Mouse (Mus musculus): ENCODE results near the gene Wdr77. TPM values are rescaled to one million over a fixed set of nuclear protein-coding genes. Genes with fewer than 3 reads are reported as not detected.
"Not testable (repeated sequence)": the region's sequence is repeated elsewhere in the genome, so short reads cannot be mapped to it uniquely, and the experiment has no call there.

The Wdr77 gene
- polyA plus RNA-seq, 1 experiment from 2014 or later, result 108 TPM

DNA sequence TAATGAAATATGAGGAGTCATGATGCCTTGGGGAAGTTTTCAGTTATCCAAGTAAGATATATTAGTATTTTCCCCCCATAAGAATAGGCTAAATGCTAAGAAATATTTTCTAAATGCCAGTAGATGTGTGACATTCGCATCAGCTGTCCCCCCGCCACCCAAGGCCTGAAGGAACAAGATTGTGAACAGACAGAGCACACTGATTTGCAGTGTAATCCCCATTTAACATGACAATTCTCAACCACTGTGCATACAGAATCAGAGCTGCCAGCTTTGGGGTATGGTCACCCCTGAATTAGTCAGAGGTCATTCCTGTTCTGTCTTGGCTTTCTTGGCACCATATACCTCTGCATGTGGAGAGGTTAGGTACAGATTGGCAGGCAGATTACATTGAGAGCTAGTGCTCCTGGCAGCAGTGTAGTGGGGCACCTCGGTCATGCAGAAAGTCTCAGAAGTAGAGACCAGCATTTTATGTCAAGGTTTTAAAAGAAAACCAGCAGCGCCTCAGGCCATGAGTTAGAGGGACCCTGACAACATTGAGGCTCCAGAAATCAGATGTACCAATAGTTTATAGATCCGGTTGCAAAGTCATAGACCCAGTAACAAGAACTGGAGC lies 12.8 kb downstream of the Wdr77 start:
- no peaks in the 10 kb centered on the region for H3K27me3 ChIP-seq (ENCODE audit: control insufficient read depth, insufficient read depth, low read length)
- DNase-seq (ENCODE audit: low spot score) (no peak), ATAC-seq (ENCODE audit: low FRiP score) (no peak)
- no peaks in the 10 kb centered on the region for H3K4me1 ChIP-seq (replicated peaks; ENCODE audit: control insufficient read depth, insufficient read depth, low read length)
- peaks cover 7% of the 10 kb centered on the region; the same call in 1 of the 2 replicates for H3K36me3 ChIP-seq (ENCODE audit: control insufficient read depth, insufficient read depth, low read length)
- no peak overlapping the region for H3K4me2 ChIP-seq (replicated peaks; ENCODE audit: low read depth, low read length)
- no peak overlapping the region for H3K27ac ChIP-seq (ENCODE audit: low read depth, low read length)
- 78% methylated on average over 5 of the region's 5 CpGs for WGBS
- H3K4me3 ChIP-seq (ENCODE audit: low read depth, low read length), result no peak overlapping the region
- no peaks in the 10 kb centered on the region for H3K9me3 ChIP-seq (ENCODE audit: control insufficient read depth, low read length)
- no peak overlapping the region for H3K9ac ChIP-seq (ENCODE audit: low read depth, low read length)

DNA sequence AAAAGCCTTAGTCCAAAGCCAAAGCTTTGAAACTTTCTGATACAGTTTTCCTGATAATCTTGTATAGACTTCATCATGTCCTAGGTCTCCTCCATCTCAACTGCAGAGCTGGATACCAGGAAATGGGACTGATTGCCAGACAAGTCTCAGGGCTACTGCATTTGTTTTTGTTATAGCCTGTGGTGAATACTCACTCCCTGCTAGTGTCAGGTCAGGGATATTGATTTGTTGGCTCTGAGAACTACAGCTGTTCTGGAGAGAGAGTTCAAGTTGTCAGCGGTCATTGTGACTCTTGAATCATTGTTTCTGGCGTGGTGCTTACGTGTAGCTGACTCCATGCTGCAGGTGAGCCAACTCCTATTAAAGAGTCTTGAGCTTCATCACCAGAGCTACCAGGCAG lies 14.2 kb downstream of the Wdr77 start, which contains the start of gene Ovgp1:
TSS of gene Ovgp1 (plus strand) at position 301 of the 400 bp plus-strand sequence.
- ATAC-seq (ENCODE audit: low FRiP score), result no peak

DNA sequence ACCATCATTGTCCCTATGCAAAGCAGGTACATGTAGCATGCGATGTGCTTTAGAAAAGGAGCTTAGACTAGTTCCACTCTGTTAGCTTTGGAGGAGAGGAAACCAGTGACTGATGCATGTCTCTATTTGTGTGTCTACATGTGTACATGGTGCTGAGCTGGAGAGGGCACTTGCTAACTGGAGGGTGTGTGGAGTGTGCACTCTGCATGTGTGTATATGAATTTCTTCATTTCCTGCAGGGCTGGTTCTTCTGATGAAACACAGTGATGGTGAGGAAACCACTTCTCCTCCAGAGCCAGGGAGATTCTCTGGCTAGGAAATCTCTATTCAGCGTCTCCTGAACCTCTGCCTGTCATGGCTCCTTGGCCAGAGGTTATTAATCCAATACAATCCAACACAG lies 15.0 kb downstream of the Wdr77 start:
- Histone ChIP-seq H3K9ac (ENCODE audit: low read depth, low read length) (no peak overlapping the region), H3K9me3 (ENCODE audit: control insufficient read depth, low read length) (no peaks in the 10 kb centered on the region), H3K36me3 (ENCODE audit: control insufficient read depth, insufficient read depth, low read length) (no peaks in the 10 kb centered on the region), H3K4me2 (replicated peaks; ENCODE audit: low read depth, low read length) (no peak overlapping the region), H3K27ac (ENCODE audit: low read depth, low read length) (no peak overlapping the region), H3K4me1 (replicated peaks; ENCODE audit: control insufficient read depth, insufficient read depth, low read length) (no peaks in the 10 kb centered on the region), H3K27me3 (ENCODE audit: control insufficient read depth, insufficient read depth, low read length) (no peaks in the 10 kb centered on the region), H3K4me3 (ENCODE audit: low read depth, low read length) (no peak overlapping the region)
- no peak for ATAC-seq (ENCODE audit: low FRiP score)
- 93% methylated on average over 2 of the region's 2 CpGs for WGBS
- no peak for DNase-seq (ENCODE audit: low spot score)

More for the DNA sequence above, 14.2 kb downstream of the Wdr77 start, which contains the start of gene Ovgp1:
- Histone ChIP-seq H3K27me3 (ENCODE audit: control insufficient read depth, insufficient read depth, low read length) (no peaks in the 10 kb centered on the region), H3K36me3 (ENCODE audit: control insufficient read depth, insufficient read depth, low read length) (no peaks in the 10 kb centered on the region), H3K27ac (ENCODE audit: low read depth, low read length) (no peak within 1 kb of the TSS), H3K4me1 (replicated peaks; ENCODE audit: control insufficient read depth, insufficient read depth, low read length) (no peaks in the 10 kb centered on the region), H3K4me2 (replicated peaks; ENCODE audit: low read depth, low read length) (no peak within 1 kb of the TSS), H3K9me3 (ENCODE audit: control insufficient read depth, low read length) (no peaks in the 10 kb centered on the region), H3K9ac (ENCODE audit: low read depth, low read length) (no peak within 1 kb of the TSS), H3K4me3 (ENCODE audit: low read depth, low read length) (no peak within 1 kb of the TSS)
- 84% methylated on average over 3 of the region's 3 CpGs for WGBS
- no peak for DNase-seq (ENCODE audit: low spot score)

DNA sequence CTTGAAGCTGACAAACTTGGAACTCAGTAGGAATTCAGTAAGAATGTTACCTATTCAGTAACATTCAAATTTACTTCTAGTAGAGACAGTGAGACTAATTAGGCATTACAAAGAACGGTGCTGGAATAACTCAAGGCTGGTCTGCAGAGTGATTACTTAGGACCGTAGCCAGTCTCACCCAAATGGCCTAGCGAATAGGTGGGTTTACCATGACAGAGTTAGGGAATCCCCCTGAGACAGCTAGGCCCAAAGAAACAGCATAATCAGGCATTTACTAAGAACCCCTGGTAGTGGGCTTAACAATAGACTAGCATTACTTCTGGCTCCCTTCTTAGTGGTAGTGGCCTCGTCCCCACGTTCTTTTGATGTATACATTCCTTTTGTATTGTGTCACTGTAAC lies 30.4 kb downstream of the Wdr77 start:
- not testable (repeated sequence) for ATAC-seq (ENCODE audit: low FRiP score); DNase-seq (ENCODE audit: low spot score); H3K27ac ChIP-seq (ENCODE audit: low read depth, low read length); H3K4me1 ChIP-seq (replicated peaks; ENCODE audit: control insufficient read depth, insufficient read depth, low read length); H3K4me2 ChIP-seq (replicated peaks; ENCODE audit: low read depth, low read length); H3K36me3 ChIP-seq (ENCODE audit: control insufficient read depth, insufficient read depth, low read length); H3K27me3 ChIP-seq (ENCODE audit: control insufficient read depth, insufficient read depth, low read length); H3K4me3 ChIP-seq (ENCODE audit: low read depth, low read length); H3K9me3 ChIP-seq (ENCODE audit: control insufficient read depth, low read length); H3K9ac ChIP-seq (ENCODE audit: low read depth, low read length)
- WGBS, result 55% methylated on average over 5 of the region's 5 CpGs

DNA sequence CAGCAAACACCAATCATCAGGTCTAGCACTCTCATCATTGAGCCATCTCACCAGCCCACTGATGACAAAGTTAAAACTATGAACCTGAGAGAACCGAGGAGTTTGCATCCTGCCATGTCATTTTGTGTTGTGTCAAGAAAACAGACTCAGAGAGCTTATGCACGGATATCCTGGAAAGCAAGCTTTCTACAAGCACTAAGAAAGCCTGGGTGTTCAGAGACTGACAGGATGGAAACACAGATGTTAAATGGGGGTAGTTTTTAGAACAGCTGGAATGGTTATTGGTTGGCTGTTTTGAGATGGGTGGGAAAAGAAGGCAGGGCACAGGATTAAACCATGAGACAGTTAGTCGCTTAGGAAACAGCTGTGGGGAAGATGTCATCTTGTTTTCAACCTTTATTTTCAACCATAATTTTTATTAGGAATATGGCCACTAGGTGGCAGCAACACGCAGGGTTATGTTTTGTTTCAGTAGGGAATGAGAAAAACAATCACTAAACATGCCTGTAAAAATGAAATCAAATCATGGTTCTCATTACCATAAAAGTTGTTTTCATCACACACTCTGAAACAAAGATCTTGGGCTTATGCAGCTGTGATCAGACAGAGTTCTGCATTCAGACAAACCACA lies 32.6 kb downstream of the Wdr77 start:
- Histone ChIP-seq H3K9me3 (ENCODE audit: control insufficient read depth, low read length) (no peaks in the 10 kb centered on the region), H3K27ac (ENCODE audit: low read depth, low read length) (no peak overlapping the region), H3K9ac (ENCODE audit: low read depth, low read length) (no peak overlapping the region), H3K36me3 (ENCODE audit: control insufficient read depth, insufficient read depth, low read length) (no peaks in the 10 kb centered on the region), H3K4me3 (ENCODE audit: low read depth, low read length) (no peak overlapping the region), H3K4me2 (replicated peaks; ENCODE audit: low read depth, low read length) (no peak overlapping the region), H3K4me1 (replicated peaks; ENCODE audit: control insufficient read depth, insufficient read depth, low read length) (no peaks in the 10 kb centered on the region), H3K27me3 (ENCODE audit: control insufficient read depth, insufficient read depth, low read length) (no peaks in the 10 kb centered on the region)
- peak; percentile 76 for DNase-seq (ENCODE audit: low spot score)
- 0 out of 2 replicates have a peak, but pooled peaks have one; percentile 25 for ATAC-seq (ENCODE audit: low FRiP score)
- 35% methylated on average over 4 of the region's 4 CpGs for WGBS

DNA sequence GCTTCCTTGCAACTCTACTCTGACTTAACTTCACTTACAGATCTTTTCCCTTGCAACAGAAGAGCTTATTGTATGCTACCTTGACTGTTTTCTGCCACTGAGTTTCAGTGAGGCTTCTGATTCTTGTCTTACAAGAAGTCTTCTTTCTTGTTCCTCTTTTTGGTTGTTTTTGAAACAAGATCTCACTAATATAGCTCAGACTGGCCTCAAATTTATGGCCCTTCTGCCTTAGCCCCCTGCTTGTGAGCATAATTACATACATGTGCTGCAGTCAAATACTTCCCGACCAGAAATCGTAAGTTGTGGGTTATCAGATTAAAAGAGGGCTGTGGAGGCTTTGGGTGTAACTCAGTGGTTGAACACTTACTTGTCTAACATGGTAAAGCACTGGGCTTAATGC lies 35.6 kb downstream of the Wdr77 start:
- Histone ChIP-seq H3K36me3 (ENCODE audit: control insufficient read depth, insufficient read depth, low read length) (no peaks in the 10 kb centered on the region), H3K27me3 (ENCODE audit: control insufficient read depth, insufficient read depth, low read length) (no peaks in the 10 kb centered on the region), H3K27ac (ENCODE audit: low read depth, low read length) (no peak overlapping the region), H3K4me2 (replicated peaks; ENCODE audit: low read depth, low read length) (no peak overlapping the region), H3K9ac (ENCODE audit: low read depth, low read length) (no peak overlapping the region), H3K4me1 (replicated peaks; ENCODE audit: control insufficient read depth, insufficient read depth, low read length) (no peaks in the 10 kb centered on the region), H3K4me3 (ENCODE audit: low read depth, low read length) (no peak overlapping the region), H3K9me3 (ENCODE audit: control insufficient read depth, low read length) (no peaks in the 10 kb centered on the region)
- DNase-seq (ENCODE audit: low spot score), result no peak
- WGBS, result 79% methylated on average over 2 of the region's 2 CpGs
- no peak for ATAC-seq (ENCODE audit: low FRiP score)

DNA sequence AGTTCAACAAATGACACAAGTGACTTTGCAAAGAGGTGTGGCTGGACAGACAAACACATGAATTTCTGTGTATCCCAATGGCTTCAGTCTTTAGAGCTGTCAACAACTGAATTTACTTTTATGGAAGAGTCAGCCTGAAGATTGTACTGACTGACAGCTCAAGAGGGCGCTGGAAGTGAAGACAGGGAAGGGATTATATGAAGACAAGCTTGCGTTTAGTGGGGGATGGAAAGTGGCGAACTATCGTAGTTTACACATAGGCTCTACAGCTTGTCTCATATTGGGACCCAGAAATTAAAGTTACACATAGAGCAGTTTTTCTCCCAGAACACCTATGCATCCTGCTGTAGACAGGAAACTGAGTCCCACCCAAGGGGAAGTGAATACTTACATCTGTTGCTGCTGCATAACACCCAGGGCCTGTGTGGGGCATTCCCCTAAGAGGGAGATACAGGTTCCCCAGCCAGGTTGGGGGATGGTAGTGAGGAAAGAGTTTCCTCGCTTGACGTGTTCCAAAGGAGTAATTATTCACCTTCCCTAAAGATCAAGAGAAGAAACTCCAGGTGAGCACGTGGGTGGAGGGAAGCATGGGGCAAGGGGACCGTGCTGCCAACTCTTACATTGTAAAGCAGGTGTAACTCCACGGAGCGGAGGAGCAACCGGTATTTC lies 41.7 kb downstream of the Wdr77 start:
- Histone ChIP-seq H3K36me3 (ENCODE audit: control insufficient read depth, insufficient read depth, low read length) (no peaks in the 10 kb centered on the region), H3K27ac (ENCODE audit: low read depth, low read length) (no peak overlapping the region), H3K9me3 (ENCODE audit: control insufficient read depth, low read length) (no peaks in the 10 kb centered on the region), H3K4me1 (replicated peaks; ENCODE audit: control insufficient read depth, insufficient read depth, low read length) (no peaks in the 10 kb centered on the region), H3K4me2 (replicated peaks; ENCODE audit: low read depth, low read length) (peak overlapping the region; percentile 31), H3K4me3 (ENCODE audit: low read depth, low read length) (no peak overlapping the region), H3K9ac (ENCODE audit: low read depth, low read length) (no peak overlapping the region), H3K27me3 (ENCODE audit: control insufficient read depth, insufficient read depth, low read length) (no peaks in the 10 kb centered on the region)
- 26% methylated on average over 11 of the region's 11 CpGs for WGBS
- DNase-seq (ENCODE audit: low spot score) (no peak), ATAC-seq (ENCODE audit: low FRiP score) (peak; percentile 40; the same call in 1 of the 2 replicates)

GRCm38 (mm10) chr3:106001416-106002370 lies 42.5 kb downstream of the Wdr77 start:
- WGBS, result 25% methylated on average over 17 of the region's 17 CpGs
- peak; percentile 89 for ATAC-seq (ENCODE audit: low FRiP score)
- Histone ChIP-seq H3K4me3 (ENCODE audit: low read depth, low read length) (no peak overlapping the region), H3K27ac (ENCODE audit: low read depth, low read length) (no peak overlapping the region), H3K9ac (ENCODE audit: low read depth, low read length) (no peak overlapping the region), H3K27me3 (ENCODE audit: control insufficient read depth, insufficient read depth, low read length) (no peaks in the 10 kb centered on the region), H3K36me3 (ENCODE audit: control insufficient read depth, insufficient read depth, low read length) (no peaks in the 10 kb centered on the region), H3K4me2 (replicated peaks; ENCODE audit: low read depth, low read length) (peak overlapping the region; percentile 31), H3K9me3 (ENCODE audit: control insufficient read depth, low read length) (no peaks in the 10 kb centered on the region), H3K4me1 (replicated peaks; ENCODE audit: control insufficient read depth, insufficient read depth, low read length) (no peaks in the 10 kb centered on the region)
- peak; percentile 62 for DNase-seq (ENCODE audit: low spot score)

All from hindbrain, embryonic 11.5 days (tissue).